Mouse (Mus musculus): Measurements from ENCODE around the gene Dact1. TPM values are rescaled to one million over a fixed set of nuclear protein-coding genes. Genes with fewer than 3 reads are reported as not detected.

The Dact1 gene
- total and polyA plus RNA-seq, 2 experiments from 2014 or later = 3.9 to 18.0 TPM

GRCm38 (mm10) chr12:71293960-71294942 lies 15.4 kb upstream of the Dact1 start:
- no peak for TF ChIP-seq EP300 (IDR thresholded peaks at IDR 0.05; ENCODE audit: low read depth)
- no peak for TF ChIP-seq CTCF (IDR thresholded peaks at IDR 0.05; ENCODE audit: low read depth)
- Histone ChIP-seq H3K27ac (ENCODE audit: low read depth) (no peak overlapping the region), H3K4me1 (ENCODE audit: control insufficient read depth, insufficient read depth) (no peaks in the 10 kb centered on the region; the same call in 1 of the 2 replicates), H3K9ac (replicated peaks; ENCODE audit: low read depth, low read length) (no peak overlapping the region), H3K27me3 (ENCODE audit: control insufficient read depth, insufficient read depth, low read length) (no peaks in the 10 kb centered on the region), H3K9me3 (replicated peaks; ENCODE audit: control insufficient read depth, low read length) (no peaks in the 10 kb centered on the region), H3K4me2 (ENCODE audit: low read depth, low read length) (peak overlapping the region; percentile 38), H3K4me3 (ENCODE audit: low read depth, low read length) (peak overlapping the region; percentile 16; the same call in 1 of the 2 replicates), H3K36me3 (replicated peaks; ENCODE audit: control insufficient read depth, insufficient read depth, low read length) (no peaks in the 10 kb centered on the region)
- no peak for DNase-seq (ENCODE audit: low spot score)
- WGBS = 32% methylated on average over 22 of the region's 22 CpGs
- no peak for ATAC-seq (ENCODE audit: insufficient read depth, low read depth)

DNA sequence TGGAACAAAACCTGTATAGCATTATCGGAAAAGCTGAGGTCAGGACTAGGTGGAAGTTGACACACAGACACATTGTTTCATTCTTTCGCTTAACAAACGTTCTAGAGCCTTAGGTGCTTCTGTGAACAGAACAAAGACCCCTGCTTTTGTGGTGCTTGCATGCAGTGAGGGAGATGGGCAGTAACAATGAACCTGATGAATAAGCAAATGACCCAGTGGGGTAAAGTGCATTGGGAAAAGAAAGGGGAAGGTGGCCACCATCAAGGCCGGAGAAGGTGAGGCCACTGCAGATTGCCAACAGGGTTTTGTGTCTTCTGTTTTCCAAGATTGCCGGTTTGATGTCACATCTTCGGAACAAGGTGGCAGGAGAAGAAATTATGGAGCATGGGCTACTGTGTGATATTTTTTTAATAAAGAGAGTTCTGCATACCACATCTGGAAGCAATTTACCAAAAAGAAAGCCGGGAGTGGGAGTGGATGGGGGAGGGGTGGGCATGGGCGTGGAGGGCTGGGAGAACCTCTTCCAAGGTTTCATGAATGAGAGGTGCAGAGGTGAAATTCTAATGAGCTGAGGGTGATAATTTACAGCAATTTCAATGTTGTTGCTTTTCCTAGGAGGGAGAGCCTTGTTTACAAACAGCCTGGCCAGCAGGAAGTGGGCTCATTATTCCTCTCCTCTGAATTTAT lies 12.7 kb upstream of the Dact1 start:
- Histone ChIP-seq H3K4me1 (ENCODE audit: control insufficient read depth, insufficient read depth) (no peaks in the 10 kb centered on the region; the same call in 1 of the 2 replicates), H3K27me3 (ENCODE audit: control insufficient read depth, insufficient read depth, low read length) (no peaks in the 10 kb centered on the region), H3K4me3 (ENCODE audit: low read depth, low read length) (no peak overlapping the region), H3K9me3 (replicated peaks; ENCODE audit: control insufficient read depth, low read length) (no peaks in the 10 kb centered on the region), H3K27ac (ENCODE audit: low read depth) (no peak overlapping the region), H3K36me3 (replicated peaks; ENCODE audit: control insufficient read depth, insufficient read depth, low read length) (no peaks in the 10 kb centered on the region), H3K9ac (replicated peaks; ENCODE audit: low read depth, low read length) (no peak overlapping the region), H3K4me2 (ENCODE audit: low read depth, low read length) (no peak overlapping the region)
- no peak for ATAC-seq (ENCODE audit: insufficient read depth, low read depth)
- TF ChIP-seq EP300 (IDR thresholded peaks at IDR 0.05; ENCODE audit: low read depth) = no peak
- TF ChIP-seq CTCF (IDR thresholded peaks at IDR 0.05; ENCODE audit: low read depth) = no peak
- WGBS = 62% methylated on average over 8 of the region's 8 CpGs
- DNase-seq (ENCODE audit: low spot score) = no peak

DNA sequence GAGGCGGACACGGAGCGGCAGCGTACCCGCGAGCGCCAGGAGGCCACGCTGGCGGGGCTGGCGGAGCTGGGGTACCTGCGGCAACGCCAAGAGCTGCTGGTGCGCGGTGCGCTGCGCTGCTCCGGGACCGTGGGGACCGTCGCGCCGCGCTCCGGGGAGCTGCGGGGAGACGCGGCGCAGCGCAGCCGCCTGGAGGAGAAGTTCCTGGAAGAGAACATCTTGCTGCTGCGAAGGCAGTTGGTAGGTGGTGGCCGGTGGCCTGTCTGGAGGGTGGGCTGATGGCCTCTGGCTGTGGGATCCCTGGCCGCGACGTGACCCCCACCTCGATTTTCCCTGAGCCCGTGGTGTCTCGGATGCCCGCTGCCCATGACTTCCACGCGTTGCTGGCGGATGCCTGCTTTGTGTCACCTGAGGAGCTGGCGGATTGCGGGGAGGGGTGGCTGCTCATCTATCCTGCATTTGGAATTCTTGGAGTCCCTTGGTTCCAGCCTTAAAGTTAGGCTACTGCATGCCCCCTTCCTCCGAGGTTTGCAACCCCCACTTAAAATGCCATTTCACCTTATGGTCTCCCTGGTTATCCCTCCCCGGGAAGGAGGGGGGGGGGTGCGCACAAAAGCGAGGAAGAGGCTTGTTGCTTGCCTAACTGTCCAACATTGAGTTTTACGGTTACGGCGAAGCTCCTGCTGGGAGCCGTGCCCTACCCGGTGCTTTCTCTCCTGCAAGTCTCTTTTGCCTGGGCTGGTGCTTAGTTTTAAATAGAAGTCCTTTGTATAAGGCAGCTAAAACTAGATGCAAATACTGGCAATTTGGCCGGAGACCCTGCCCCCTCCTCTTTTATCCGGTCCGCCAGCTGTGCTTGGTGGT lies 616 bp downstream of the Dact1 start:
- H3K4me3 ChIP-seq (ENCODE audit: low read depth, low read length) = peak overlapping the region; percentile 86
- no peak for TF ChIP-seq EP300 (IDR thresholded peaks at IDR 0.05; ENCODE audit: low read depth)
- no peak for TF ChIP-seq CTCF (IDR thresholded peaks at IDR 0.05; ENCODE audit: low read depth)
- peak overlapping the region; percentile 77 for H3K27ac ChIP-seq (ENCODE audit: low read depth)
- H3K4me1 ChIP-seq (ENCODE audit: control insufficient read depth, insufficient read depth) = no peaks in the 10 kb centered on the region
- 0 out of 2 replicates have a peak, but pooled peaks cover 4% of the 10 kb centered on the region for H3K27me3 ChIP-seq (ENCODE audit: control insufficient read depth, insufficient read depth, low read length)
- peak overlapping the region; percentile 78 for H3K9ac ChIP-seq (replicated peaks; ENCODE audit: low read depth, low read length)
- peak; percentile 19 for DNase-seq (ENCODE audit: low spot score)
- H3K36me3 ChIP-seq (replicated peaks; ENCODE audit: control insufficient read depth, insufficient read depth, low read length) = peaks cover 8% of the 10 kb centered on the region; the same call in 1 of the 2 replicates
- peak overlapping the region; percentile 93 for H3K4me2 ChIP-seq (ENCODE audit: low read depth, low read length)
- WGBS = under 1% methylated on average over 48 of the region's 56 CpGs
- no peaks in the 10 kb centered on the region for H3K9me3 ChIP-seq (replicated peaks; ENCODE audit: control insufficient read depth, low read length)
- ATAC-seq (ENCODE audit: insufficient read depth, low read depth) = peak; percentile 60

DNA sequence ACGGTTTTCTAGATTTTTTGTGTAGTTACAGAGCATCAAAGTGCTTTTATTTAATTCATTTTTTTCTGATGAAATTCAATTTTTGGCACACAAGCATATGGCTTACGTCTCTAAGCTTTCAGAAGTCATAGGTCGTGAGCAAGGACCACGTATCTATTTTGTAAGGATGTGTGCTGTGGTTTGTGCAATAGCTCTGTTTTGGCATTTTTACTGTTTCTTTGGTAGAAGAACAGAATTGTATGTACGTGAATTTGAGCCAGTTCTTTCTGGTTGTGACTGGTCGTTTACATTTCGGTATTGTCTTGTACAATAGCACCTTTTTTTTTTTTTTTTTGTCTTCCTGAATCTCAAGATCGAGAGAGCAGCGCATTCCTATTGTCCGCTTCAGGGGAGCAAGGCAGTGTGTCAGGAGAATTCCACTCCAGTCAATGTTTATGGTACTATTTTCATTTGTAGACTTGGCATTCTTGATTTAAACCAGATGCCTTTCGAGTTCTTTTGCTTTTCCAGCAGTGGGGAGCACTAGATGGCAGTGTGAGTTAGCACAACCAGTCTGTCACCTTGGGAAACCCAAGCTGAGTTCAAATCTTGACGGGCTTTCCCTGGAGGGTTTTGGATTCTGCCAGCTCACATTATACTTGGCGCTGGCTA lies 1.7 kb downstream of the Dact1 start:
- H3K27me3 ChIP-seq (ENCODE audit: control insufficient read depth, insufficient read depth, low read length) = 0 out of 2 replicates have a peak, but pooled peaks cover 4% of the 10 kb centered on the region
- no peaks in the 10 kb centered on the region for H3K9me3 ChIP-seq (replicated peaks; ENCODE audit: control insufficient read depth, low read length)
- H3K4me3 ChIP-seq (ENCODE audit: low read depth, low read length) = peak overlapping the region; percentile 86

More for the DNA sequence above, 1.7 kb downstream of the Dact1 start:
- DNase-seq (ENCODE audit: low spot score) = peak; percentile 85
- Histone ChIP-seq H3K36me3 (replicated peaks; ENCODE audit: control insufficient read depth, insufficient read depth, low read length) (peaks cover 8% of the 10 kb centered on the region; the same call in 1 of the 2 replicates), H3K9ac (replicated peaks; ENCODE audit: low read depth, low read length) (no peak overlapping the region), H3K4me2 (ENCODE audit: low read depth, low read length) (peak overlapping the region; percentile 93), H3K4me1 (ENCODE audit: control insufficient read depth, insufficient read depth) (no peaks in the 10 kb centered on the region), H3K27ac (ENCODE audit: low read depth) (no peak overlapping the region)
- 10% methylated on average over 13 of the region's 13 CpGs for WGBS
- TF ChIP-seq CTCF (IDR thresholded peaks at IDR 0.05; ENCODE audit: low read depth) (peak; percentile 68), EP300 (IDR thresholded peaks at IDR 0.05; ENCODE audit: low read depth) (no peak)
- ATAC-seq (ENCODE audit: insufficient read depth, low read depth) = peak; percentile 42; the same call in 1 of the 2 replicates
